Mouse (Mus musculus) lung, embryonic 14.5 days (tissue): Measurements from ENCODE around the gene Nup88. TPM values are rescaled to one million over a fixed set of nuclear protein-coding genes. Genes with fewer than 3 reads are reported as not detected.
A peak's percentile ranks its signal among the peaks of the same experiment; 100 is the strongest.

Source experiments
- ATAC-seq: fragments of 200-750 bp; cut with Nextera tagmentation; 2 replicates; pipeline ENCODE4 v1.8.0; 2017; ENCODE audit warnings: mild to moderate bottlenecking, moderate TSS enrichment, moderate library complexity; ENCODE audit not compliant: insufficient read depth
- DNase-seq: peaks from one replicate; pipeline ENCODE4 v3.0.0-alpha.2; 2015
- H3K27ac ChIP-seq: fragments of 300-500 bp; sonication (generic); 2 replicates; pipeline ENCODE4 v1.5.1; 2014; ENCODE audit warnings: low read depth, mild to moderate bottlenecking, moderate library complexity
- H3K27me3 ChIP-seq: fragments of 300-500 bp; sonication (generic); 2 replicates; pipeline ENCODE4 v1.6.1; 2014; ENCODE audit warnings: low read length, control low read depth; ENCODE audit not compliant: insufficient read depth
- H3K36me3 ChIP-seq: fragments of 300-500 bp; sonication (generic); 2 replicates; pipeline ENCODE4 v1.6.1; 2014; ENCODE audit warnings: control low read depth; ENCODE audit not compliant: insufficient read depth
- H3K4me1 ChIP-seq: fragments of 300-500 bp; sonication (generic); 2 replicates; pipeline ENCODE4 v1.6.1; 2014; ENCODE audit warnings: antibody characterized with exemption, control low read depth; ENCODE audit not compliant: insufficient read depth
- H3K4me2 ChIP-seq: fragments of 300-500 bp; sonication (generic); 2 replicates; pipeline ENCODE4 v1.6.1; 2014; ENCODE audit warnings: mild to moderate bottlenecking
- H3K4me3 ChIP-seq: fragments of 300-500 bp; sonication (generic); 2 replicates; pipeline ENCODE4 v1.5.1; 2014; ENCODE audit warnings: low read depth, low read length
- H3K9ac ChIP-seq: fragments of 300-500 bp; sonication (generic); 2 replicates; pipeline ENCODE4 v1.6.1; 2014
- H3K9me3 ChIP-seq: fragments of 300-500 bp; sonication (generic); 2 replicates; pipeline ENCODE4 v1.6.1; 2016; ENCODE audit warnings: low read depth, low read length, control low read depth
- CTCF ChIP-seq: IDR thresholded peaks from 2 replicates; pipeline ENCODE4 v1.5.1; 2016; ENCODE audit warnings: antibody characterized with exemption, low read depth
- WGBS: fragments of 180-500 bp; shearing (Covaris S2); extraction: QIAGEN DNeasy Blood & Tissue Kit; methylation state at CpG from one replicate; pipeline ENCODE4 v1.1.7; 2014; 5-methylcytosine and 5-hydroxymethylcytosine counted together
- polyA plus RNA-seq: library from polyadenylated mRNA; unstranded; fragments of >200 nt; fragmentation: Nextera tagmentation; extraction: Ambion mirVana; gene quantifications from 2 replicates; pipeline ENCODE4 v1.2.1, GENCODE M21; 2014

Gene Nup88
- 126 and 135 TPM in 2 replicates for polyA plus RNA-seq

DNA sequence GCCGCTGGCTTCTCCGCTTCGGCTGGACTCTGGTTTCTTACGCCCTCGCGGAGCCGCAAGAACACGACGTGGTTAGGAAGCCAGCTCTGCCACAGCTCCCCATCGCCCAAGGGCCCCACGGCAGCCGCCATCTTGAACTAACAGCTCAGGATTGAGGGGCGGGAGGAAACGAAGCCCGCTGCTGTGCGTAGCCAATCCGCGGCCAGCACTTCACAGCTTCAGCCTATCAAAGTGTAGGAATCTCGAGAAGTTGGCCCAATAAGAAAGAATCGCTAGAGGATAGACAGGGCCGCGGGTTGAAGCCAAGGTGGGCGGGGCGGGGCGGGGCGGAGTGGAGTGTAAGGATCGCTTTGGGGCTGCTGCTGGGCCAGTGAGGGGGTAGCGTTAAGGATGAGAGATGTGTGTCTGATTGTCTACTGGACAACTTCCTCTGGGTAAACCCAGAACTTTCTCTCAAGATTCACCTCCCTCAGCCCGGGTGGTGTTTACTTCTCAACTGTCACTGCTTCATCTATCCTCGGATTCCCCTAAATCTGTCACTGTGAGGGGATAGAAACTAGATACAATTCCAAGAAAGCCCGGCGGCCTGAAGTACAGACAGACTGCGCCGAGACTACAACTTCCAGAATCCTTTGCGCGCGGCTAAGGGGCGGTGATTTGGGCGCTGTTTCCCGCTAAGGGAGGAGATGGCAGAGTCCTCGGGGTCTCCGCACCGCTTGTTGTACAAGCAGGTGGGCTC, at the start of gene Nup88, which contains the start of gene Rpain:
TSS of gene Nup88 (minus strand) at position 153 of the 739 bp plus-strand sequence.
TSS of gene Rpain (plus strand) at position 393 of the 739 bp plus-strand sequence.
- Histone ChIP-seq H3K9ac (peak within 1 kb of the TSS; percentile 74), H3K27ac (peak within 1 kb of the TSS; percentile 83), H3K9me3 (no peaks in the 10 kb centered on the region), H3K4me3 (peak within 1 kb of the TSS; percentile 71), H3K4me1 (peaks cover 6% of the 10 kb centered on the region; the same call in 1 of the 2 replicates), H3K36me3 (peaks cover 48% of the 10 kb centered on the region), H3K4me2 (peak within 1 kb of the TSS; percentile 85), H3K27me3 (no peaks in the 10 kb centered on the region)
- ATAC-seq: peak; percentile 99
- no peak for TF ChIP-seq CTCF
- peak; percentile 97 for DNase-seq
- WGBS: under 1% methylated on average over 43 of the region's 43 CpGs

DNA sequence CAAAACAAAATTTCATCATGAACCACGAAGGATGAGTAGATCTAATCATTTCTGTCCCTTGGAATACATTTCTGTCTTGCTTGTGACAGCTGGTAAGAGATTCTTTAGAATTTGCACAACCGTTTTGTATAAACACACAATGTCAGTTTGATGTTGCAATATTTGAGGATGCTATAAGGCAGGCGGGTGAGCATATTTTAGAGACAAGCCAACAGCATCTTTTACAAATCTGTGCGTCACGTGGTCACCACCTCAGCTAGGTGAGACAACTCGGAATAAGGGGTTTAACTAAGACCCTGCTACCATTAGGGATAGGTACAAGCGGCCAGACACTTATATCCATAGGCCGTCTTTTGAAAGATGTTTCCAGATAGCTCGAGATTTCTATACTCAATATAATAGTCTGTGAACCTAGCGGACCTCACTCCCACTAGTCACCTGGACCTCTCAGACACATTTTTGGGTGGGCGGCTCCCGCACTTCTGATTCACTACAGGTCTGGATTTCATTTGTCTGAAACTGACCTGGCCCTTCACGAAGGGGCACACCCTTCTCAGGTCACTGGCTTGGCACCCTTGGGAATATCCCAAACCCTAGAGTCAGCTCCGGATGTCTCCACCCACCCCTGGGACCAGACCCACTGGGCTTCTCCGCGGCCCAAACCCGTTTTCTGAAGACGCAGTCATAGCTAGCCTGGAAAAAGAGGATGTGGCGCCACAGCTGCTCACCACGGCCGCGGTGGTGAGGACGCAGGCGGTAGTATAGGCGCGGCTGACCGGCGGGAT, 48.8 kb upstream of the Nup88 start:
- H3K4me1 ChIP-seq: peaks cover 11% of the 10 kb centered on the region
- DNase-seq (peak; percentile 10), ATAC-seq (peak; percentile 38)
- peak overlapping the region; percentile 80 for H3K4me2 ChIP-seq
- 3% methylated on average over 28 of the region's 28 CpGs for WGBS
- H3K9me3 ChIP-seq: no peaks in the 10 kb centered on the region
- H3K36me3 ChIP-seq: peaks cover 9% of the 10 kb centered on the region; the same call in 1 of the 2 replicates
- H3K4me3 ChIP-seq: peak overlapping the region; percentile 86
- H3K27ac ChIP-seq: peak overlapping the region; percentile 62; the same call in 1 of the 2 replicates
- H3K27me3 ChIP-seq: no peaks in the 10 kb centered on the region
- H3K9ac ChIP-seq: peak overlapping the region; percentile 89
- TF ChIP-seq CTCF: no peak

DNA sequence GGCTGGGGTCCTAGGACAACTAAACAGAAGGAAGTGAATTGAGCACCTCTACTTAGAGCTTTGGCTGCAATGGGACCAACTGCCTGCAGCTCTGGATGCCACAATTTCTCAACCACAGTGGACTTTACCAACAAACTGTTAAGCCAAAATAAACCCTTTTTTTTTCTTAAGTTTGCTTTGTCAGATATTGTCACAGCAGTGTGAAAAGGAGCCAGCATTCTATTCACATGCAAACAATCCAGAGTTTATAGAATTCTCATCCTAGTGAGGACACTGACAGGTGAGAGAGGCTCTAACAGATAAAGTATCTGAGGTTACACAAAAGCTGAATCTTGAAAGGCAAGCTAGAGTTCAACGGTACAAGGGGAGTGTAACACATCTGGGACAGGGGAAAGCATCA, 47.3 kb upstream of the Nup88 start:
- no peak overlapping the region for H3K27ac ChIP-seq
- H3K36me3 ChIP-seq: peaks cover 22% of the 10 kb centered on the region
- no peak overlapping the region for H3K4me3 ChIP-seq
- DNase-seq (no peak), ATAC-seq (no peak)
- no peaks in the 10 kb centered on the region for H3K9me3 ChIP-seq
- no peak overlapping the region for H3K9ac ChIP-seq
- no peak overlapping the region for H3K4me2 ChIP-seq
- no peak for TF ChIP-seq CTCF
- 82% methylated on average over 1 of the region's 1 CpGs for WGBS
- H3K27me3 ChIP-seq: no peaks in the 10 kb centered on the region
- peaks cover 11% of the 10 kb centered on the region for H3K4me1 ChIP-seq

DNA sequence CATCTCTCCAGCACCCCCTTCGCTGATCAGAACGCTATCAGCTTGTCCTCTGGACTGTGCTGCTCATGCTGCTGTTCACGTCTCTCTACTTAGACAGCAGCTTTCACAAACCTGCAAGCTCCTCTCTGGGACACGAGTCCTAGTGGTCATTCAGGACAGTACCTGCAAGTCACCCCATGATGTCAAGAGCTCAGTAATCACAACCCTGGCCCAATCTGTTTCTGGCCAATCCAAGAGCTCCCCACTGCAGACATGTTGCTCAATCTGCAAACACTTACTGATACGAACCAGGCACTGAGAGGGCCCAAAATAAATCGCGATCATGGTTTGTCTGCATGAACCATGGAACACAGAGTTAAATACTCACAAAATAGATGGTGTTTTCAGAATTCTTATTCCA, 43.0 kb upstream of the Nup88 start:
- H3K9ac ChIP-seq: no peak overlapping the region
- H3K9me3 ChIP-seq: no peaks in the 10 kb centered on the region
- H3K4me3 ChIP-seq: no peak overlapping the region
- 94% methylated on average over 7 of the region's 7 CpGs for WGBS
- peaks cover 53% of the 10 kb centered on the region for H3K36me3 ChIP-seq
- H3K4me2 ChIP-seq: no peak overlapping the region
- DNase-seq (no peak), ATAC-seq (no peak)
- H3K27ac ChIP-seq: no peak overlapping the region
- H3K27me3 ChIP-seq: no peaks in the 10 kb centered on the region
- no peaks in the 10 kb centered on the region; the same call in 1 of the 2 replicates for H3K4me1 ChIP-seq
- no peak for TF ChIP-seq CTCF

DNA sequence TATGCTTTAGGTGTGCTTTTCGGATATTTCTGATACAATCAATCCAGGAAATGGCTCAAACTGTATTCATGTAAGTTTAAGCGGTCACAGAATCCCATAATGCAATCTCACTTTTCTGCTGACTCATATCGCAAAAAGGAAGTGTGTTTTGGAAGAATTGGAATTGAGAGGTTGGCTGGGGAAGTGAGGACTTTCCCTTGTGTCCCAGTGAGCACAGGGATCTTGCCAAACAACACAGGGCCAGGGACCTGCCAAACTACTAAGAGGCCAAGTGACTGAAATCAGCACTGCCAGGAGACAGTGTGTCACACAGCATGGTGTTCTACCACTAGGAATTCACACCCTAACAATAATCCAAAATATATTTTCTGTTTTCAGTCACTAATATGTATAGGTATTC, 38.5 kb upstream of the Nup88 start:
- DNase-seq: no peak
- Histone ChIP-seq H3K4me2 (no peak overlapping the region), H3K36me3 (peaks cover 53% of the 10 kb centered on the region), H3K27ac (no peak overlapping the region), H3K4me3 (no peak overlapping the region), H3K4me1 (0 out of 2 replicates have a peak, but pooled peaks cover 2% of the 10 kb centered on the region), H3K9me3 (no peaks in the 10 kb centered on the region), H3K9ac (no peak overlapping the region), H3K27me3 (no peaks in the 10 kb centered on the region)
- no peak for ATAC-seq
- no peak for TF ChIP-seq CTCF
- 87% methylated on average over 3 of the region's 3 CpGs for WGBS

DNA sequence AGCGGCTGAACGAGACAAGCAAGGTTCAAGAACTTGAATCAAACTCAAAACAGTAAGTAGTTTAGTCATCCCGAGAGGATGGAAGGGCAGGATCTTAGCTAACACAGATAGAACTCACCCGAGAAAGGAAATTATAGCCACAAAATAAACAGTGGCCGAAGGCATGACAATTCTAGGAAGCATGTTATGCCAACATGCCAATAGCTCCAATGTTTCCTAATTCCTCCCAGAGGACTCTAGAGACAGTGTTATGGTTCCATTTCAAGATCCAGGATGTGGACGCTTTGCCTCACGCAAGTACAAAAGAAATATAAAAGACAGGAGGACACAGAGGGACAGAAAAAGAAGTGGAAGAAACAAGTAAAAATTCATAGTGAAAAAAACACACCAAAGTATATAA, 38.1 kb upstream of the Nup88 start:
- WGBS: 82% methylated on average over 7 of the region's 7 CpGs
- TF ChIP-seq CTCF: no peak
- Histone ChIP-seq H3K9ac (no peak overlapping the region), H3K27ac (no peak overlapping the region), H3K27me3 (no peaks in the 10 kb centered on the region), H3K4me3 (no peak overlapping the region), H3K9me3 (no peaks in the 10 kb centered on the region), H3K4me1 (peaks cover 7% of the 10 kb centered on the region; the same call in 1 of the 2 replicates), H3K4me2 (no peak overlapping the region), H3K36me3 (peaks cover 51% of the 10 kb centered on the region)
- DNase-seq: peak; percentile 12
- ATAC-seq: no peak

DNA sequence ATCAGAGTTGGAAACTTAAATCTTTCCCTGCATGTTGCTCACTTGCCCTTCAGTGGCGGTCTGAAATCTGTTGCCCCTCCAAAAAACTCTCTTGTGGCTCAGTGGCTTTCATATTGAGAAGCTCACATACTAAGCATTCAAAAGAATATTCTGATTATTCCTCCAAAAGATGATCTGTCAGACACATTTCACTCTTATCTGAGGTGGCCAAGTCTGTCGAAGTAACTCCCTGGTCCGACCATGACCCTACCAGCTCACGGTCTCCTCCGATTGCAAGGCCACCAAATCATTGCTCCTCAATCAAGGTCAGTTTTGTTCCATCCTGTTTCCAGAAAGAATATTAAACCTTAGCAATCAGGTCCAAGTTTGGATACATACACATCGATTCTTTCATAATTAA, 37.3 kb upstream of the Nup88 start:
- WGBS: 90% methylated on average over 6 of the region's 6 CpGs
- Histone ChIP-seq H3K27ac (no peak overlapping the region), H3K4me3 (no peak overlapping the region), H3K4me1 (peaks cover 7% of the 10 kb centered on the region; the same call in 1 of the 2 replicates), H3K9ac (no peak overlapping the region), H3K36me3 (peaks cover 42% of the 10 kb centered on the region), H3K4me2 (no peak overlapping the region), H3K27me3 (no peaks in the 10 kb centered on the region), H3K9me3 (no peaks in the 10 kb centered on the region)
- DNase-seq: no peak
- no peak for ATAC-seq
- no peak for TF ChIP-seq CTCF
